Mouse (Mus musculus) neural tube, embryonic 11.5 days (tissue): Measurements from ENCODE around the gene Gm21190. TPM values are rescaled to one million over a fixed set of nuclear protein-coding genes. Genes with fewer than 3 reads are reported as not detected.
"Not testable (repeated sequence)": the region's sequence is repeated elsewhere in the genome, so short reads cannot be mapped to it uniquely, and the experiment has no call there.

Source experiments
- ATAC-seq: fragments of 200-750 bp; cut with Nextera tagmentation; 2 replicates; pipeline ENCODE4 v1.8.0; 2017; ENCODE audit warnings: moderate number of reproducible peaks, mild to moderate bottlenecking, moderate TSS enrichment, moderate library complexity; ENCODE audit not compliant: insufficient read depth, low FRiP score, low TSS enrichment
- DNase-seq: peaks from one replicate; pipeline ENCODE4 v3.0.0-alpha.2; 2015; ENCODE audit warnings: low spot score
- H3K27ac ChIP-seq: fragments of 300-500 bp; sonication (generic); 2 replicates; pipeline ENCODE4 v1.5.1; 2014; ENCODE audit warnings: low read depth, mild to moderate bottlenecking, low read length
- H3K27me3 ChIP-seq: fragments of 300-500 bp; sonication (generic); 2 replicates; pipeline ENCODE4 v1.6.1; 2014; ENCODE audit warnings: mild to moderate bottlenecking, low read length, mixed read lengths; ENCODE audit not compliant: control insufficient read depth, insufficient read depth
- H3K36me3 ChIP-seq: fragments of 300-500 bp; sonication (generic); 2 replicates; pipeline ENCODE4 v1.6.1; 2014; ENCODE audit warnings: mild to moderate bottlenecking, low read length, moderate library complexity, mixed read lengths; ENCODE audit not compliant: control insufficient read depth, insufficient read depth
- H3K4me1 ChIP-seq: fragments of 300-500 bp; sonication (generic); 2 replicates; pipeline ENCODE4 v1.6.1; 2014; ENCODE audit warnings: low read length, mixed read lengths; ENCODE audit not compliant: control insufficient read depth, insufficient read depth
- H3K4me2 ChIP-seq: fragments of 300-500 bp; sonication (generic); 2 replicates; pipeline ENCODE4 v1.6.1; 2014; ENCODE audit warnings: low read depth, mild to moderate bottlenecking, moderate library complexity
- H3K4me3 ChIP-seq: fragments of 300-500 bp; sonication (generic); 2 replicates; pipeline ENCODE4 v1.5.1; 2014; ENCODE audit warnings: low read depth, low read length
- H3K9ac ChIP-seq: fragments of 300-500 bp; sonication (generic); 2 replicates; pipeline ENCODE4 v1.6.1; 2014; ENCODE audit warnings: mild to moderate bottlenecking, low read length
- H3K9me3 ChIP-seq: fragments of 300-500 bp; sonication (generic); 2 replicates; pipeline ENCODE4 v1.6.1; 2016; ENCODE audit warnings: low read length; ENCODE audit not compliant: control insufficient read depth
- WGBS: fragments of 180-500 bp; shearing (Covaris S2); extraction: QIAGEN DNeasy Blood & Tissue Kit; methylation state at CpG from one replicate; pipeline ENCODE4 v1.1.7; 2014; 5-methylcytosine and 5-hydroxymethylcytosine counted together
- polyA plus RNA-seq: library from polyadenylated mRNA; unstranded; fragments of >200 nt; fragmentation: Nextera tagmentation; extraction: Ambion mirVana; gene quantifications from 2 replicates; pipeline ENCODE4 v1.2.1, GENCODE M21; 2014

Gene Gm21190
- not detected in 2 replicates for polyA plus RNA-seq

DNA sequence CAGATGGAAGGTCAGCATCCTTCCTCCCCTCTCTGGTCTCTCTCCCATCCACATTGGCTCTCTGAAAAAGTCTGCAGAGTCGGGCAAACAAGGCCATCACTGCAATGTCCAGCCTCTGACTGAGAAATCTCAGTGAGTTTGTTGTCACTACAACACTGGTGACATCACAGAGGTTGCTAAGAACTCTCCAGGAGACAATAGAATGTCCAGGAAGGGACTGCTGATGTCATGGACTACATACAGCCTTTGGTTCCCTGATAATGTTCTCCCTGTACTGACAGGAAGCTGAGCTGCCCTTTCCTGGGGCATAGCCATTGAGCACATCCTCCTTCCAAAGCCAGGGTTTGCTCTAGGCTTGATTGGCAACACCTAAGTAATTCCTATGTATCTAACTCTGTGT, at the start of gene Gm21190:
Gene Gm21190, minus strand, starts transcription at position 101 of the 400 bp plus-strand sequence.
- not testable (repeated sequence) for H3K4me2 ChIP-seq, H3K27me3 ChIP-seq, H3K9ac ChIP-seq, H3K4me1 ChIP-seq, ATAC-seq, H3K36me3 ChIP-seq, DNase-seq, H3K4me3 ChIP-seq, H3K27ac ChIP-seq
- no CpG with 5 or more reads among the region's 1 CpGs for WGBS
- peaks cover 13% of the 10 kb centered on the region for H3K9me3 ChIP-seq

DNA sequence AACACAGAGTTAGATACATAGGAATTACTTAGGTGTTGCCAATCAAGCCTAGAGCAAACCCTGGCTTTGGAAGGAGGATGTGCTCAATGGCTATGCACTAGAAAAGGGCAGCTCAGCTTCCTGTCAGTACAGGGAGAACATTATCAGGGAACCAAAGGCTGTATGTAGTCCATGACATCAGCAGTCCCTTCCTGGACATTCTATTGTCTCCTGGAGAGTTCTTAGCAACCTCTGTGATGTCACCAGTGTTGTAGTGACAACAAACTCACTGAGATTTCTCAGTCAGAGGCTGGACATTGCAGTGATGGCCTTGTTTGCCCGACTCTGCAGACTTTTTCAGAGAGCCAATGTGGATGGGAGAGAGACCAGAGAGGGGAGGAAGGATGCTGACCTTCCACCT, 48.0 kb upstream of the Gm21190 start, which contains the start of gene Gm21083:
Gene Gm21083, plus strand, starts transcription at position 301 of the 400 bp plus-strand sequence.
- DNase-seq, H3K4me2 ChIP-seq, H3K4me3 ChIP-seq, ATAC-seq, H3K27ac ChIP-seq, H3K4me1 ChIP-seq, H3K9ac ChIP-seq, H3K9me3 ChIP-seq, H3K36me3 ChIP-seq, H3K27me3 ChIP-seq: not testable (repeated sequence)
- no CpG with 5 or more reads among the region's 1 CpGs for WGBS

GRCm38 (mm10) chr5:15573735-15574134, 44.7 kb upstream of the Gm21190 start:
- not testable (repeated sequence) for H3K27ac ChIP-seq, H3K27me3 ChIP-seq, H3K4me3 ChIP-seq, H3K4me1 ChIP-seq, H3K36me3 ChIP-seq, H3K9ac ChIP-seq, H3K4me2 ChIP-seq, DNase-seq, ATAC-seq, H3K9me3 ChIP-seq

DNA sequence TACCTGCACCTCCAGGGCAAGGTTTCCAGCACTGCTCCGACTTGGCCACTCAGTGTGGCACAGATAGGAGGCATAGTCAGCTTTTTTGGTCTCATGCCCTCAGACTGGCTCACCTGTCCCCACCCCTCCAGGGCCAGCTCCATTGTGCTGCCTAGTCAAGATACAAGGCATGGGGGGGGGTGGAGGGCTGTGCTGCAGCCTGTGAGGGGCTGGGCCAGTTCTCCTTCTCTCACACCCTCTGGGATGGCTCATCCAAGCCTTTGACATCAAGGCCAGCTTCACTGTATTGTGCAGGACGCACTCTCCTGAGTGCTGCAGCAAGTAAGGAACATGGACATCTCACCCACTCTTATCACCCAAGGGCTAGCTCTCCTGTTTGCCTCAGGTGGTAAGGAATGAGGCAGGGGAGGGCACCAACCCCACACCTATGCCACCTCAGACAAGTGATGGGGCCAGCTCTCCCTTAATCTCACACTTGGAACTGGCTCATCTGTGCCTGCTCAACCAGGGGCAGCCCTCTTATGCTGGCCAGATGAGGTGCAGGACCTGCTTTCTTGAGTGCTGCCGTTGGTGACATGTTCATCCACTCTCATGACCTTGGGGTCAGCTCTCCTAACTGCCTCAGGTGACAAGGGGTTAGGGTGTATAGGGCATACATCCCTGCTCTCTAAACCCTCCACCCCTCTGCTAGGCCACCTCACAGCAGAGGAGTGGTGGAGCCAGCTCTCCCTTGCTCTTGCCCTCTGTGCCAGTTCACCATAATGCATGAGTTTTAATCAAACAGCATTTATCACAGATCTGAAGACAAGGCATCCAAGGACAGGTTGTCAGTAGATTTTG, 32.6 kb upstream of the Gm21190 start:
- not testable (repeated sequence) for H3K4me2 ChIP-seq, DNase-seq, H3K36me3 ChIP-seq, H3K27me3 ChIP-seq, H3K27ac ChIP-seq, H3K4me1 ChIP-seq, H3K9me3 ChIP-seq, H3K4me3 ChIP-seq, H3K9ac ChIP-seq
- peak; percentile 13 for ATAC-seq
- 86% methylated on average over 3 of the region's 3 CpGs for WGBS

- not testable (repeated sequence) for H3K4me3 ChIP-seq, H3K27me3 ChIP-seq, H3K9me3 ChIP-seq, H3K4me1 ChIP-seq, H3K36me3 ChIP-seq, DNase-seq, H3K4me2 ChIP-seq, H3K27ac ChIP-seq, H3K9ac ChIP-seq, ATAC-seq
- WGBS: 76% methylated on average over 1 of the region's 1 CpGs
Observed at GRCm38 (mm10) chr5:15558654-15559053, 29.6 kb upstream of the Gm21190 start.

DNA sequence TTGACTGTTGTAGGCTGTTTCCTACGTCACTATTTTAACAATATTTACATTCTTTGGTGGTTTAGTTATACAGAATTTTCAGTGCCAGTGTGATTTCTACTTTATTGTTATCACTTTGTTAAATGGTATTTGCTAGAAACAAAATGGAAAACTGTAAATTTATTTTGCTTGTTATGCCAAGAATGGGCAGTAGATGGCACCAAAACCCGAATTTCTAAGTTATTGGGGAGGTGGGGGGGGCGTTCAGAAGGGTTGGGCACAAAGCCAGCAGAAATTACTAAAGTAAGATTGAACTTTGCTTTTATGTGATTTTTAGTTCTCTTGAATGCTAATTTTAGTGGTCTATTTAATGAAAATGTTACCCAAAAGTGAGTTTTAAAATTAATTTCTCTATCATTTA, 20.6 kb upstream of the Gm21190 start:
- not testable (repeated sequence) for H3K9ac ChIP-seq, DNase-seq, H3K4me2 ChIP-seq, H3K27ac ChIP-seq, H3K4me3 ChIP-seq, H3K9me3 ChIP-seq, H3K36me3 ChIP-seq, H3K27me3 ChIP-seq, ATAC-seq, H3K4me1 ChIP-seq
- WGBS: 13% methylated on average over 3 of the region's 3 CpGs

GRCm38 (mm10) chr5:15549134-15549533, 20.1 kb upstream of the Gm21190 start:
- H3K27ac ChIP-seq, H3K9ac ChIP-seq, DNase-seq, H3K4me1 ChIP-seq, H3K27me3 ChIP-seq, H3K4me2 ChIP-seq, H3K9me3 ChIP-seq, H3K36me3 ChIP-seq, H3K4me3 ChIP-seq, ATAC-seq: not testable (repeated sequence)
- 47% methylated on average over 1 of the region's 1 CpGs for WGBS

DNA sequence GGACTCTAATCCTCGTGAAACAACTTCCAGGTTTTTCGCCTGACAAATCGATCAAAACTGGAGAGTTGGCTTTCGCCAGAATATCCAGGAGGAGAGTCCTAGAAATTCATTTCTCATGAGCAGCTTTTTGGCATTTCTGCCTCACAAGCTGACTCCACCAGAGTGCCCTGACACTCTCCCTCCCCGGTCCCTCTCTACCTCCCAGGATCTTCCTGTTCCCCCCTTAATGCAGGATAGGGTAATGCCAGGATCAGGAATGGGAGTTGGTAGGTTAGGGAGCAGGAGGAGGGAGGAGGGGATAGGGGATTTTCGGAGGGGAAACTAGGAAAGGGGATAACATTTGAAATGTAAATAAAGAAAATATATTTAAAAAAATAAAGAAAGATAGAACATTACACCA, 19.6 kb upstream of the Gm21190 start:
- ATAC-seq, H3K4me2 ChIP-seq, H3K4me1 ChIP-seq, H3K9me3 ChIP-seq, H3K27me3 ChIP-seq, H3K36me3 ChIP-seq, H3K27ac ChIP-seq, H3K9ac ChIP-seq, DNase-seq, H3K4me3 ChIP-seq: not testable (repeated sequence)
- 79% methylated on average over 6 of the region's 6 CpGs for WGBS

DNA sequence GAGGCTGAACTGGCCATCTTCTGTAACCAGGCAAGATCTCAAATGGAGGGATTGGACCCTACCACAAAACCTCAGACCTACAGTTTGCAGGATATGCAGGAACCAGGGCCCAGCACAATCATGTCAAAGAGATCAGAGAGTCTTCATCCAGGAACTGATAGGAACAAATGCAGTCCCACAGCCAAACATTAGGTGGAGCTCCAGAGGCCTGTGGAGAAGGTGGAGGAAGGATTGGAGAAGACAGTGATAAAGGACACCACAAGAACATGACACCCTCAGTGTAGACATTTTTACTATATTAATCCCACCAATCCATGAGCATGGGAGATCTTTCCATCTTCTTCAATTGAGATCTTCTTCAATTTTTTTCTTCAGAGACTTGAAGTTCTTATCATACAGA, 6.6 kb downstream of the Gm21190 start:
- H3K4me1 ChIP-seq, H3K9ac ChIP-seq, H3K27ac ChIP-seq, H3K4me2 ChIP-seq, H3K9me3 ChIP-seq, H3K4me3 ChIP-seq, H3K27me3 ChIP-seq, DNase-seq, ATAC-seq, H3K36me3 ChIP-seq: not testable (repeated sequence)
